Mouse (Mus musculus) myocyte (in vitro differentiated cells): ENCODE measurements around the gene Glod5.
"Not testable (repeated sequence)": the region's sequence is repeated elsewhere in the genome, so short reads cannot be mapped to it uniquely, and the experiment has no call there.

Source experiments
- E2F4 ChIP-seq: IDR thresholded peaks from one replicate; pipeline ENCODE4 v1.6.1; 2011; ENCODE audit warnings: mild to moderate bottlenecking, control low read depth, moderate library complexity; ENCODE audit not compliant: insufficient read depth
- MAX ChIP-seq: IDR thresholded peaks from one replicate; pipeline ENCODE4 v1.6.1; 2011; ENCODE audit warnings: low read depth, mild to moderate bottlenecking, control low read depth
- MYOD1 ChIP-seq, 3 experiments: IDR thresholded peaks; one replicate each; pipeline ENCODE4 v1.6.1; 2011; ENCODE audit warnings: control low read depth in 2 of 3, low read depth in 2 of 3, mild to moderate bottlenecking in 2 of 3, moderate library complexity in 1 of 3; ENCODE audit not compliant: insufficient read length in 2 of 3, control insufficient read depth in 1 of 3
- MYOG ChIP-seq, 3 experiments: IDR thresholded peaks; one replicate each; pipeline ENCODE4 v1.6.1; 2011; ENCODE audit warnings: control low read depth in 2 of 3, low read depth in 2 of 3, mild to moderate bottlenecking in 2 of 3; ENCODE audit not compliant: insufficient read length in 2 of 3, control insufficient read depth in 1 of 3, insufficient read depth in 1 of 3
- POLR2A ChIP-seq: IDR thresholded peaks from one replicate; pipeline ENCODE4 v1.6.1; 2011; ENCODE audit warnings: low read depth, mild to moderate bottlenecking, control low read depth, moderate library complexity; ENCODE audit not compliant: insufficient read length
- TCF12 ChIP-seq: IDR thresholded peaks from one replicate; pipeline ENCODE4 v1.6.1; 2011; ENCODE audit warnings: mild to moderate bottlenecking, control low read depth; ENCODE audit not compliant: poor library complexity, insufficient read depth, severe bottlenecking
- USF1 ChIP-seq: IDR thresholded peaks from one replicate; pipeline ENCODE4 v1.6.1; 2011; ENCODE audit warnings: low read depth, mild to moderate bottlenecking, control low read depth, moderate library complexity

GRCm38 (mm10) chrX:8051044-8051781 is 32.9 kb upstream of the Glod5 start:
- not testable (repeated sequence) for TF ChIP-seq MAX; TCF12; MYOD1 (IDR thresholded peaks at IDR 0.05; ENCODE audit: control insufficient read depth in 1 of 3, insufficient read length in 2 of 3, low read depth in 2 of 3); POLR2A; USF1; MYOG (IDR thresholded peaks at IDR 0.05; ENCODE audit: control insufficient read depth in 1 of 3, insufficient read depth in 1 of 3, insufficient read length in 2 of 3, low read depth in 2 of 3); E2F4
